Mouse (Mus musculus): ENCODE results near the gene Scimp. TPM values are rescaled to one million over a fixed set of nuclear protein-coding genes. Genes with fewer than 3 reads are reported as not detected.

The Scimp gene
- total RNA-seq, 2 experiments from 2014 or later: 0.48 to 0.68 TPM

Small RNA genes lying within 50 kb of the gene (microRNA-seq; reads per million reads assigned to microRNA genes)
- gene Gm22760: not detected

Other genes starting within 250 kb of the Scimp start
- 10 to 100 TPM; 67.7 to 67.8 TPM for gene Mink1, start 249.7 kb downstream of the Scimp start, total RNA-seq (2021)
- gene 4930544D05Rik, start 196.7 kb downstream of the Scimp start, total RNA-seq (2021): not detected
- gene Chrne, start 193.4 kb downstream of the Scimp start, total RNA-seq (2021): under 1 TPM in 1 of 2 experiments, not detected in 1; 0.36 TPM
- gene Gp1ba, start 173.5 kb downstream of the Scimp start, total RNA-seq (2021): 1 to 10 TPM in 1 of 2 experiments, under 1 TPM in 1; 0.28 to 1.2 TPM
- gene Rnf167, start 165.4 kb downstream of the Scimp start, total RNA-seq (2021): 100 to 1,000 TPM; 100 to 106 TPM
- gene Slc25a11, start 165.1 kb downstream of the Scimp start, total RNA-seq (2021): 100 to 1,000 TPM; 153 TPM
- 100 to 1,000 TPM; 804 to 830 TPM for gene Pfn1, start 157.9 kb downstream of the Scimp start, total RNA-seq (2021)
- 100 to 1,000 TPM in 1 of 2 experiments, 10 to 100 TPM in 1; 72.6 to 112 TPM for gene Eno3, start 155.4 kb downstream of the Scimp start, total RNA-seq (2021)
- 10 to 100 TPM; 82.0 to 87.2 TPM for gene Spag7, start 143.2 kb downstream of the Scimp start, total RNA-seq (2021)
- gene Camta2, start 124.5 kb downstream of the Scimp start, total RNA-seq (2021): 10 to 100 TPM; 36.2 to 37.8 TPM
- gene Inca1, start 112.4 kb downstream of the Scimp start, total RNA-seq (2021): 10 to 100 TPM in 1 of 2 experiments, 1 to 10 TPM in 1; 7.0 to 10.2 TPM
- gene Kif1c, start 112.0 kb downstream of the Scimp start, total RNA-seq (2021): 100 to 1,000 TPM; 135 to 149 TPM
- gene Zfp3, start 48.4 kb downstream of the Scimp start, total RNA-seq (2021): 10 to 100 TPM; 12.9 to 13.2 TPM
- gene Rabep1, start 32.2 kb upstream of the Scimp start, total RNA-seq (2021): 10 to 100 TPM; 95.2 to 96.0 TPM
- 10 to 100 TPM; 85.5 to 86.5 TPM for gene Nup88, start 157.4 kb upstream of the Scimp start, total RNA-seq (2021)
- 10 to 100 TPM; 27.5 to 28.5 TPM for gene Rpain, start 157.6 kb upstream of the Scimp start, total RNA-seq (2021)
- 100 to 1,000 TPM; 231 to 239 TPM for gene C1qbp, start 170.4 kb upstream of the Scimp start, total RNA-seq (2021)
- 10 to 100 TPM; 32.4 to 32.6 TPM for gene Dhx33, start 191.9 kb upstream of the Scimp start, total RNA-seq (2021)
- 10 to 100 TPM; 17.9 to 22.7 TPM for gene Mis12, start 207.0 kb upstream of the Scimp start, total RNA-seq (2021)
- 10 to 100 TPM; 43.2 to 44.1 TPM for gene Derl2, start 207.3 kb upstream of the Scimp start, total RNA-seq (2021)
- 10 to 100 TPM; 24.6 to 28.5 TPM for gene 6330403K07Rik, start 220.9 kb upstream of the Scimp start, total RNA-seq (2021)